Mouse (Mus musculus): ENCODE measurements around the gene Maml1.
A peak's percentile ranks its signal among the peaks of the same experiment; 100 is the strongest.

The Maml1 gene

DNA sequence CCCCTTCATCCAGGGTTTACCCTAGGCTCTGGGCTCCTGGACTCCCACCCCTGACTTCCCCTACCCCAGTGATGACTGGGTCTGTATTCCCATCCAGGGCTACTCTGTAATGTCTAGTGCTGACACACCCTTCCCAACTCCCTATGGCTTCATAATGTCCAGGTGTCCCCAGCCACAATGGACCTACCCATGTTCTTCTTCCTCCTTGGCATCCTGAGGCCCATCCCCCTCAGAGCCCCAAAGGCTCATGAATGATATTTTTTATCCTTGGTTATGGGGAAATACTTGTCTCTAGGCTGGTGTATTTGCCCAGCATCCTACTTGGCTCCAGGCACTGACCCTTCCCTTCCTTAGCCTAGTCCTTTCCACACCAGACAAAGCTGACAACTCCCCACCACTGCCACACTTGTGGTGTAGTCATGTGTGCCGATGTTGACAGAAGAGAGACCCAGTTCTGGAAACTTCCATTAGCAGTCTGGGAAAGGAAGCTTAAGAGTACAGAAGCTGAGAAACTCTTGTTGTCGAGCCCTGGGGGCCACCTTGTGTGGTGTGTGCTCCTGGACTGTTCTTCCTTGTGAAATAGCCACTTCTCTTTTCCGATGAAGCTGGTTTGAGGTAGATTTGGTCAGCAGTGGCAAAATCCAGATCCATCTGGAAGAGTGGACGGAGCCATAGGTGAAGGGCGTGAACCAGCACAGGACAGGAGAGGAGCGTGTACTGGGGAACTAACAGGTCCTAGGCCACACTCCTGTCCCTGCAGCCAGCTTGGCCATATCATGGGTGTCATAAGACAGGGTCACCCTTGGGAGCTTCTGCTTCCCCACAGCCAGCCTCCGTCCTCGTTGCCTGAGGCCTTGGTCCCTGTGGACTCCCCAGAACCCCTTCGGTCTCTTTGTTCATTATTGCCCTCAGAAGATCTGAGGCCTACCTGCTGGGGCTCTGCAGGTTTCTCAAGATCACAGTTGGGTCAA lies 53.0 kb downstream of the Maml1 start:
- DNase-seq (ENCODE audit: low read depth, low spot score) = no peak

DNA sequence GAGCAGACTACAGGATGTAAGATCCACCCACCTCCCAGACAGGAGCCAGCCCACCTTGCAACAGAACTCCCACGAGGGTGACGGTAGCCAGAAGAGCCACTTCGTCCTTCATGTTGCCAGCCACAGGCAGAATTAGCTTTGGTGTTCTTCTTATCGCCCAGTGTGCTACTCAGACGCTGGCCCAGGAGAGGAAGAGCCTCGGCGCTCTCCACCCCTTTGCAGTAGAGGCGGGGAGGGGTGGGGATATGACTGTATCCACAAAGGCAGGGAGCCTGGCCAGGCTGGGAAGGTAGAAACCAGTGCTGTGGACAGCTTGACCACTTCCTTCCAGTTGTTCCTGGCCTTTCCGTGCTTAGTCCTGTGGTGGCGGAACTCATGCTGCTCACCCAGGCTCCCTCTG lies 53.8 kb downstream of the Maml1 start, which contains the start of gene Ltc4s:
Gene Ltc4s (minus strand): TSS at position 293 of the 400 bp plus-strand sequence.
- DNase-seq (ENCODE audit: low read depth, low spot score) = no peak

GRCm38 (mm10) chr11:50236937-50237835 lies 54.9 kb downstream of the Maml1 start:
- DNase-seq (ENCODE audit: low read depth, low spot score) = peak; percentile 40

DNA sequence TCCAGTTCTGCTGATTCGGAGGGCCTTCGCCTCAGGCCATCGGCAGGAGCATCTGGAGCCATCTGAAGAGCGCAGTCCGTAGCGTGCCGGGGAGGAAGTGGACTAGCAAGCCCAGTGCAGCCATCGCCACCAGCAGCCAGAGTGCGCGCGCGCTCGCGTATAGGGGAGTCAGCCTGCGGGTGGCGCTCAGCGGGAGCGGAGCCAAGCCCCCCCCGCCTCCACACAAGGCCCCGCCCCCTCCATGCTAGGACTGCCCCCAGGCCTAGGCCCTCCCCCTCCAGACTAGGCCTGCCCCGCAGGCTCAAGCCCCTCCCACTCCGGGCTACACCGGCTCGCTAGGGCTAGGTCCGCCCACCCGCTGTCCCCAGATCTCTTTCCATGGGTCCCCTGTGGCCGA lies 55.6 kb downstream of the Maml1 start:
- DNase-seq (ENCODE audit: low read depth, low spot score) = peak; percentile 92

GRCm38 (mm10) chr11:50234606-50235005 lies 57.5 kb downstream of the Maml1 start:
- DNase-seq (ENCODE audit: low read depth, low spot score) = no peak

DNA sequence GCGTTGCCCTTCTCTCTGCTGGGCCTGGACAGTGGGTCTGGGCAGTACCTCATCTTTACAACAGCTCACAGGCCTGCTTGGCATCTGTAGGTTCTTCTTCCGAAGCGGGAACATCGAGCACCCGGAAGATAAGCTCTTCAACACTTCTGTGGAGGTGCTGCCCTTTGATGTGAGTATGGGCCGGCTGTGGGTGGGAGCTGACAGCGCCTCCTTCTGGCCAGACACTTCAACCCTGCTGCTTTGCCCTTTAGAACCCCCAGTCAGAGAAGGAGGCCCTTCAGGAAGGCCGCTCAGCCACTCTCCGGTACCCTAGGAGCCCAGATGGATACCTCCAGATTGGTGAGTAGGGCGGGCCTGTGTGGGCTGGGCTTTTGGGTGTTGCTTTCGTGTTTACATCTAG lies 58.1 kb downstream of the Maml1 start:
- peak; percentile 71 for DNase-seq (ENCODE audit: low read depth, low spot score)

DNA sequence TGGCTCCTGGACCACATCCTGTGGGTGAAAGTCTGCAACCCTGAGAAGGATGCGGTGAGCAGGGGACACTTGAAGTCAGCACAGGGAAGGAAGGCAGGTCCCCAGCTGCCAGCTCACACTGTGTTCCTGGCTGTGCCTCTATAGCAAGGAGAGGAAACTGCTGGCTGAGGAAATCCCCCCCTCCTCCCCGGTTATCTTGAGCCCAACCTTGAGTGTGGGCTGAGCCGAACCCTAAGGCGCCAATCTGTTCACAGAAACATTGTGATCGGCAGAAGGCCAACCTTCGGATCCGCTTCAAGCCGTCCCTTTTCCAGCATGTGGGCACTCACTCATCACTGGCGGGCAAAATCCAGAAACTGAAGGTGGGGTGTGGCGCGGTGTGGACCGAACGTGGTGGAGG lies 59.1 kb downstream of the Maml1 start:
- no peak for DNase-seq (ENCODE audit: low read depth, low spot score)

GRCm38 (mm10) chr11:50231411-50231810 lies 60.7 kb downstream of the Maml1 start:
- DNase-seq (ENCODE audit: low read depth, low spot score) = peak; percentile 74

DNA sequence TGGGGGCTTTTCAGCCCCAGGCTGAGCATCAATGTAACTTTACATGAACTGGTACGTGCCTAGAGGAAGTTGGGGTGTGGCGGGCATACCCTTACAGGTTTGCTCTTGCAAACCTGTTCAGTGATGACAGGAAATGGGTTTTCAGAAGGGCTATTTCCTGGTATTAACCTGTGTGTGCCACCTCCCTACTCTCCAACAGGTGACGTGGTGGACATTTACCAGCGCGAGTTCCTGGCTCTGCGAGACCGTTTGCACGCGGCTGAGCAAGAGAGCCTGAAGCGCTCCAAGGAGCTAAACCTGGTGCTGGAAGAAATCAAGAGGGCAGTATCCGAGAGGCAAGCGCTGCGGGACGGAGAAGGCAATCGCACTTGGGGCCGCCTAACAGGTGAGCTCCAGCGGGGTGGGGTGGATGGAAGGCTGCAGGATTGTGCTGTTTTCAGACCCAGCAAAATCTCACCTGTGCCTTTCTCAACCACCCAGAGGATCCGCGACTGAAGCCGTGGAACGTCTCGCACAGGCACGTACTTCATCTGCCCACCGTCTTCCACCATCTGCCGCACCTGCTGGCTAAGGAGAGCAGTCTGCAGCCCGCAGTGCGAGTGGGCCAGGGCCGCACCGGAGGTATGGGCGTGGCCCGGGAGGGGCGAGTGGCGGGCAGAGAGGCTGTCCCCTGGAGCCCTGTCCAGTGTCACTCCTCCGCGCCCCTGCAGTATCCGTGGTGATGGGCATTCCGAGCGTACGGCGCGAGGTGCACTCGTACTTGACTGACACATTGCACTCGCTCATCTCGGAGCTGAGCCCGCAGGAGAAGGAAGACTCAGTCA lies 61.4 kb downstream of the Maml1 start:
- DNase-seq (ENCODE audit: low read depth, low spot score) = peak; percentile 47

- DNase-seq (ENCODE audit: low read depth, low spot score) = no peak
These were observed 62.7 kb downstream of the Maml1 start for GRCm38 (mm10) chr11:50229252-50229910.

DNA sequence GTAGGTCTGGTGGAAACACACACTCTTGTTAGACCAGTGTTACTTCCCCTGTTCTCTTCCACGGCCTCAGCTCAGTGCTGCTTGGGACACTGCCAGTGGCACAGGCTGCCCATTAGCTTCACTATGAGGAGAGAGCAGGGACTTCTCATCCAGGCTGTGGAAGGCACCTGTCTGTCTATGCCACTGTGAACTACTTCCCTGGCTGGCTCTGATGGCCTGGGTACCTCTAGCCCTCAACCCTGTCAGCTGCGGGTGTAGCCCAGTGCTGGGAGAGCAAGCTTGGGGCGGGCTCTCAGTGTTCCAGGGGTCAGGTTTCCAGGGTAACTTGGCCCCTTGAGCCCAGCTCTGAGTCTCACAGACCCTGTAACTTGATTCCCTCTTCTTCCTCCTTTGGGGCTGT lies 63.3 kb downstream of the Maml1 start:
- DNase-seq (ENCODE audit: low read depth, low spot score) = no peak

- no peak for DNase-seq (ENCODE audit: low read depth, low spot score)
These were observed 64.4 kb downstream of the Maml1 start for GRCm38 (mm10) chr11:50227736-50228135.

GRCm38 (mm10) chr11:50227226-50227625 lies 64.9 kb downstream of the Maml1 start:
- DNase-seq (ENCODE audit: low read depth, low spot score) = no peak

- DNase-seq (ENCODE audit: low read depth, low spot score) = no peak
These were observed 65.7 kb downstream of the Maml1 start for GRCm38 (mm10) chr11:50226406-50226805.

DNA sequence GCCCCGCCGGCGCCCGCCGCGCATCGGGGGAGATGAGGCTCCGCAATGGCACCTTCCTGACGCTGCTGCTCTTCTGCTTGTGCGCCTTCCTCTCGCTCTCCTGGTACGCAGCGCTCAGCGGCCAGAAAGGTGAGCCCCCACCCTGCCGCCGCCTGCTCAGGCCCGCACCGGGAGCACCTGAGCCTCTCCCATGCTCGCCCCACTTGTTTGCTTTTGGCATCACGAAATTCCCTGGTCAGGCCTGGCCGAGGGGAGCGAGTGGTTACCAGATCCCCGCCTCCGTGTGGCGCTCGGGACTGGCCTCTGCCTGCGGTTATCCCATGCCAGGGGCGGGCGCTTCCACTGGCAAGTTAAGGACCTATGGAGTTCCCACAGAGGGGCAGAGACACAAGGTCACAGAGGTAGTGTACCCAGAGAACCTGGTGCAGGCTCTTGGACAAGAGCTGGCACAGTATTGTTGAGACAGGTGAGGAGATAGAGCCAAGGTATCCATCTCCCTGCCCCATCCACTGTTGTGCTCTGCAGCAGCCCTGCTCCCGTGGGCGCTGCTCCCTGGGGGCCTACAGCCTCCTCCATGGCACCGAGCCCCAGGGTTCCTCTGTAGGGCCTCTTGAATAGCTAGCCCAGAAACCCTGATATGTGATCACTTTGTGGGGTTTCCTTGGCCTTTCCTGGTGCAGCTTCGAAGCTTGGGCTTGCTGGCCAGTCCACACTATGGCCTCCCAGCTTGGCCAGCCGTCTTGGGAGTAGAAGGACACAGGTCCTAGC lies 66.3 kb downstream of the Maml1 start:
- no peak for DNase-seq (ENCODE audit: low read depth, low spot score)

GRCm38 (mm10) chr11:50224671-50225530 lies 67.2 kb downstream of the Maml1 start:
- peak; percentile 69 for DNase-seq (ENCODE audit: low read depth, low spot score)

DNA sequence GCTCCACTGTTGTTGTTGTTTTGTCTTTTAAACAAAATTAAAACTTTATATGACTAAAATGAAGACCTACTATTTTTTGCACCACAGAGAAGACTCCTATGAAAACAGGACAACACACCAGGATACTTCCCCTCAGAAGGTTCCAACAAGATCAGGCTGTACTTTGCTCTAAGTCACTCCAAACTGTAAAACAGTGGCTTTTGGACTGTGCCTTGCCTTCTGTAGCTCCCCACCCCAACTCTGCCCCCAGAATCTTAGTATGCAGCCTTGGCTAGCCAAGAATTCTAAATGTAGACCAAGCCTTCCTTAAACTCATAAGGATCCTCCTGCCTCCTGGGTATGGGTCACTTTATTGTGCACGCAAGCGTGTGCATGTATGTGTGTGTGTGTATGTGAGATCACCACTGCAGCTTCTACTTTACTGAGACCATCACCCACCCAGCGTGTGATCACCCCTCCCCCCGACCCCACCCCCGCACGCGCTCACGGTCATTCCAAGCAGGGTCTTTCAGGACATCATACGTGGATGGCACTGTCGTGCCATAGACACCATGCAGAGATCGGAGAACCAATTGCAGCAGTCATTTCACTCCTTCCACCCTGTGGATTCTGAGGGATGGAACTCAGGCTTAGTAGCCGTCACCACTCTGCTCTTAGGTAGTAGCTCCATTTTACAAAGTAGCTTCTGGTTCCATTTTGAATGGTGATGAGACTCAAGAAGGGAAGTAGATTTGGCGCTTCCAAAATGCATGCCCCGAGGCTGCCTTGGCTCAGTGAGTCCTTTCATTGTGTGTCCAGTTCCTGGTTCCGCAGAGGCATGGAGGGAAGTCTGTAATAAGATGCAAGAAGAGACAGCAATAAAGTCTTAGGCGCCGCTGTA lies 68.1 kb downstream of the Maml1 start:
- DNase-seq (ENCODE audit: low read depth, low spot score) = no peak

Data from ES-CJ7 (cell line).